Mouse (Mus musculus) skeletal muscle tissue, adult 2 months (tissue): ENCODE measurements around the gene Rhox2a.
"Not testable (repeated sequence)": the region's sequence is repeated elsewhere in the genome, so short reads cannot be mapped to it uniquely, and the experiment has no call there.

Experiments
- DNase-seq: peaks from one replicate; pipeline ENCODE4 v3.0.0-alpha.2; 2012; ENCODE audit warnings: low read depth, low spot score

Gene Rhox2a

DNA sequence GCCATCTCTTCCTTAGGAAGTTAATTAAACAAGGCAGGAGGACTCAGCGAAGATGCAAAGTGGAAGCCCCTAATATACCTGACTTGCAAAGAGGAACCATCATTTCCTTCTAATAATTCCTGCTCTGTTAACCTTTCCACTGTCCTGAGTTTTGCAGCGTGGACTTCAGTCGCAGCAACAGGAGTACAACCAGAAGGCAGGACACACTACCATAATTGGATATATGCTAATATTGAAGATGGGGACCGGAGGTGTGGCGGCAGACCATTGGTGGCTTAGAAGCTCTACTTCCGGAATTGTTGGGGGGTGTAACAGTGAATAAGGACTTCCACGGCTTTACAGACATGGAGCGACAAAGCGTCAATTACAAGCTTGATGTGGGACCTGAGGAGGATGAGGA lies at the start of gene Rhox2a:
Gene Rhox2a, plus strand, starts transcription at position 301 of the 400 bp plus-strand sequence.
- not testable (repeated sequence) for DNase-seq

DNA sequence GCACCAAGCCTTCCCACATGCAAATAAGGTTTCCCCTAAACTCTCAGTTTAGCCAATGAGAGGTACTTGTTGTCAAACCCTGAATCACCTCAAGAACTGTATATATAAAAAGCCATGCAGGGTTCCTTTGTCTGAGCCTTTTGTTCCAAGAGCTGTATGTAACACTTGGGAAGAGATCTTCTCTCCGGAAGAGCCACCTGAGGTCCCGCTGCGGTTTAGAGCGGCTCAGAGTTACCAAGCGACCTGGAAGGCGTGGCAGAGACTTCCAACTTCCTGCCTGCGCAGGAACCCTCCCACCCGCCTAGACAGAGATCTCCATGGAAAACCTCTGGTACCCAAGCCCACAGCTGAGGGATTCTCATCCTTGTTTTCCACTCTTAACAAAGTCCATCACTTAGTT lies 46.1 kb upstream of the Rhox2a start:
- DNase-seq, result no peak

DNA sequence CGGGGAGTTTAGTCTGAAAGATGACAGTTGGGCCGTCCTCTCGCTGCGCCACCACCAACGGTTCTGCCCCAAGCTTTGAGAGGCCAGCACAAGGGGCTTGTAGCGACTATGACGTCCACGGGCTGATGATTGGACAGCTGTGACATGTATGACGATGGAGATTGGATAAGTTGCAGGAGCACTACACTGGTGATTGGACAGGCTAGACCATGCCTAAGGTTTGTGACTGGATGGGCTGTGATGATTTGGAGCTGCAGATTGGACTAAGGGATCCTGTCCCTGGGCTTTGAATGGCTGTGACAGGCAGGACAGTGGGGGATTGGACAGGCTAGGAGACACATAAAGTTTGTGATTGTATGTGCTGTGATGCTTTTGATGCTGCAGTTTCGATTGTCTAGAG lies 33.8 kb upstream of the Rhox2a start, which contains the start of gene Gm9:
Gene Gm9, minus strand, starts transcription at position 101 of the 400 bp plus-strand sequence.
- no peak for DNase-seq

DNA sequence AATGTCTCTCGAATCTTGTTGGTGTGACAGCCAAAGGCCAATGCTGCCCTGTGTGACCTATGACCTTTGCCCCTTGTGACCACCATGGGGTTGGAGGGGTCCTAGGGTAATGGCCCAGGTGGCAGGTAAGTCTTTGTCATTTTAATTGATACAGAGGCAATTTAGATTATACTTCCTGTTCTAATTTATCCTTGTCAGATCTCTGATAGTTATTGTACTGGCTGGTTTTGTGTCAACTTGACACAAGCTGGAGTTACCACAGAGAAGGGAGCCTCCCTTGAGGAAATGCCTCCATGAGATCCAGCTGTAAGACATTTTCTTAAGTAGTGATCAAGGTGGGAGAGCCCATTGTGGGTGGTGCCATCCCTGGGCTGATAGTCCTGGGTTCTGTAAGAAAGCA lies 22.6 kb upstream of the Rhox2a start, which contains the start of gene Rhox1:
Gene Rhox1, minus strand, starts transcription at position 101 of the 400 bp plus-strand sequence.
- not testable (repeated sequence) for DNase-seq

DNA sequence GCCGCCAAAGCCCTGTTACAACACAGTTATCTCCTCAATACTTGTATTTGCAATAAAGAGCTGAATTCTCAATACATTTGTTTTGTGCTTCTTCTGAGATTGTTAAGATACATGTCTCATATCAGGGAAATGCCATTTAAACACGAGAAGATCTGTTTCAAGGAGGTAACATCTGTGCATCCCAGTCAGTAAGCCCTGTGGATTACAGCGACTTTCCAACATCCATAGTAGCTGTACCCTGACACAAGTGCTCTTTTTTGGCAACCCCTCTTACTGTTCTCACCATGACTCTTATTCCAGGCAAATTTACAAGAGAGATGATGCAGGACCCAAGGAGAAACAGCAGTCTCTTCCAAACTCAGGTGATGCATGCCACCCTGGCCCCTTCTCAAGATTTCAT lies 4.8 kb downstream of the Rhox2a start, which contains the start of gene Rhox3a:
Gene Rhox3a, plus strand, starts transcription at position 301 of the 400 bp plus-strand sequence.
- DNase-seq, result not testable (repeated sequence)

DNA sequence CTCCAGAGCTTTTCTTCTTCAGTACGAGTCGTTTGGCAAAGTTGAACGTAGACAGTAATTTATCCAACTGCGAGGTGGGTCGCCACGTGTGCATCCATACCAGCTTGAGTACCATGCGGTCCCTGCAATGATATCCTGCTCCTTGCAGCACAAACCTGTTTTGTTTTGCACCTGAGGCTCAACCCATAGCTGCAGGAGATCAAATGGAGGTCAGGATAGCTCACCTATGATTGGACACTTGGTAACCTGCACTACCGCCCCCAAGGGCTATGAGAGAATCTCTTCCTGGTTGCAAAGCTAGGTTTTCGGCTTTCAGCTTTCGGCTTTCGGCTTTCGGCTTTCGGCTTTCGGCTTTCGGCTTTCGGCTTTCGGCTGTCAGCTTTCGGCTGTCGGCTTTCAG lies 20.3 kb downstream of the Rhox2a start, which contains the start of gene Rhox4a:
Gene Rhox4a, plus strand, starts transcription at position 301 of the 400 bp plus-strand sequence.
- not testable (repeated sequence) for DNase-seq
